In the genomic region with DNA sequence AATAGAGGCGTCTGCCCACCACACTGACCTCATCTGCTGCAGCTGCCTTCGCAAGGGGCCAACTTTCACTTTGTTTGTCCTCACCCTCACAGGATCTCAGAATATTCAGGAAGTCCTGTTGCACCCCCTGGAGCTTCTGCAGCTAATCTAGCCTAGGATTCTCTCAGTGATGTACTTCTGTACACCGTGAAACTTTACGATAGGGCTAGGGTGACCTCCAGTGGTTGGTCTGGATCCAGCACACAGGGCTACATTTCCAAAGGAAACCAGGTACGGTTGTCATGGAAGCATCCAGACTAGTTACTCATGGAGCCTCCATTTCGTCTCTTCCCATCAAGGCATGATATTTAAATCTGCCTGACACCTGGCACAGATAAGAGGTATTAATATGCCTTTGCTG, we compare ENCODE assay signal across 8 mouse cellular contexts. TPM values are rescaled to one million over a fixed set of nuclear protein-coding genes. Genes with fewer than 3 reads are reported as not detected.
A peak's percentile ranks its signal among the peaks of the same experiment; 100 is the strongest.
DNase-seq lines count a peak whose midpoint lies in the region; ATAC-seq lines count a peak whose summit lies in the region.

No protein-coding gene starts in this region.

- WGBS in intestine, embryonic 15.5 days: 16% methylated on average over 6 of the region's 6 CpGs

- H3K27ac ChIP-seq in intestine, embryonic 15.5 days: no peak overlapping the region

- H3K27me3 ChIP-seq in intestine, embryonic 15.5 days (replicated peaks): no peaks in the 10 kb centered on the region
- H3K27me3 ChIP-seq in splenic B cell, adult 2 months (ENCODE audit: control insufficient read depth, insufficient read depth, low read length, poor library complexity, severe bottlenecking): no peaks in the 10 kb centered on the region

- H3K36me3 ChIP-seq in intestine, embryonic 15.5 days: no peaks in the 10 kb centered on the region
- H3K36me3 ChIP-seq in splenic B cell, adult 2 months (ENCODE audit: control insufficient read depth, insufficient read depth, low read length, poor library complexity, severe bottlenecking): no peaks in the 10 kb centered on the region

- no peak overlapping the region for H3K4me3 ChIP-seq in intestine, embryonic 15.5 days (replicated peaks)

- H3K9me3 ChIP-seq in intestine, embryonic 15.5 days: no peaks in the 10 kb centered on the region

- no peaks in the 10 kb centered on the region for H3K4me1 ChIP-seq in intestine, embryonic 15.5 days (replicated peaks)

- peak; percentile 80 for ATAC-seq in intestine, embryonic 15.5 days

- H3K9ac ChIP-seq in intestine, embryonic 15.5 days: no peak overlapping the region

- no peak overlapping the region for H3K4me2 ChIP-seq in intestine, embryonic 15.5 days (replicated peaks)

- peak; percentile 44 for DNase-seq in gastrocnemius, adult 18-20 months (ENCODE audit: low spot score)
- no peak for DNase-seq in gastrocnemius, adult 8-10 months (ENCODE audit: low spot score in 2 of 2)
- peak; percentile 31 to 54 for DNase-seq in cerebellum, postnatal 25 days
- peak; percentile 81 to 84 for DNase-seq in frontal cortex, postnatal 14 days (ENCODE audit: low spot score in 2 of 2)
- DNase-seq in left cerebral cortex, adult 9 months (ENCODE audit: low spot score in 2 of 2): peak; percentile 73 to 93
- DNase-seq in mesoderm, embryonic 11.5 days (ENCODE audit: low read depth, low spot score): peak; percentile 75
- peak; percentile 1 for DNase-seq in splenic B cell, adult 2 months (ENCODE audit: low read depth, low spot score)

RNA-seq across cellular contexts. Expression of gene Otor, which starts 15.5 kb away (rescaled TPM):
- not detected for total RNA-seq in gastrocnemius, adult 18-20 months (2021)
- not detected for total RNA-seq in gastrocnemius, adult 8-10 months (2022)
- 0.18 and 0.85 TPM in 2 replicates for polyA plus RNA-seq in intestine, embryonic 15.5 days (2015; fragmentation: Nextera tagmentation; extraction: Ambion mirVana)

RNA-seq across cellular contexts. Expression of gene Snrpb2, which starts 30.9 kb away (rescaled TPM):
- total RNA-seq in gastrocnemius, adult 18-20 months (2021): 10 to 100 TPM; 15.6 to 19.2 TPM
- 10 to 100 TPM; 14.0 to 21.1 (median 17.6) TPM for total RNA-seq in gastrocnemius, adult 8-10 months (2022)
- 56.1 and 71.5 TPM in 2 replicates for polyA plus RNA-seq in intestine, embryonic 15.5 days (2015; fragmentation: Nextera tagmentation; extraction: Ambion mirVana)

Comparison
In these comparisons a context has a peak if more than half of its experiments do, and no peak if none do; other contexts are left out.
1. DNase-seq: peak in gastrocnemius, adult 18-20 months (single experiment), cerebellum, postnatal 25 days (2 of 2), frontal cortex, postnatal 14 days (2 of 2), left cerebral cortex, adult 9 months (2 of 2), mesoderm, embryonic 11.5 days (single experiment) and splenic B cell, adult 2 months (single experiment); none in gastrocnemius, adult 8-10 months (0 of 2).